Mouse (Mus musculus): Measurements from ENCODE around the gene 4930562C15Rik. TPM values are rescaled to one million over a fixed set of nuclear protein-coding genes. Genes with fewer than 3 reads are reported as not detected.
"Not testable (repeated sequence)": the region's sequence is repeated elsewhere in the genome, so short reads cannot be mapped to it uniquely, and the experiment has no call there.

The 4930562C15Rik gene
- polyA plus RNA-seq, 1 experiment from 2014 or later, result 1.3 TPM

DNA sequence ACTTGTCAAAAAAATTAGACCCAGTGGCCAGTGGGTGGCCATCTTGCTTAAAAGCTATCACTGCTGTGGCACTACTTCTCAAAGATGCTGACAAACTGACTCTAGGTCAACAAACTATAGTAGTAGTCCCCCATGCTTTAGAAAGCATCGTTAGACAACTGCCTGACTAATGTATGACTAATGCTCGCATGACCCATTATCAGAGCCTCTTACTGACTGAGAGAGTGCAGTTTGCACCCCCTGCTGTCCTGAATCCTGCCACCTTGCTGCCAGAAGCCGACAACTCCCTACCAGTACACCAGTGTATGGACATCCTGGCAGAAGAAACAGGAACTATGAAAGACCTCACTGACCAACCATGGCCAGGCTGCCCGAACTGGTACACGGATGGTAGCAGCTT, 10.8 kb upstream of the 4930562C15Rik start:
- not testable (repeated sequence) for ATAC-seq (ENCODE audit: insufficient number of reproducible peaks, insufficient read depth, low FRiP score, low read depth); H3K4me3 ChIP-seq (ENCODE audit: low read depth, low read length)
- WGBS, result 75% methylated on average over 5 of the region's 5 CpGs

DNA sequence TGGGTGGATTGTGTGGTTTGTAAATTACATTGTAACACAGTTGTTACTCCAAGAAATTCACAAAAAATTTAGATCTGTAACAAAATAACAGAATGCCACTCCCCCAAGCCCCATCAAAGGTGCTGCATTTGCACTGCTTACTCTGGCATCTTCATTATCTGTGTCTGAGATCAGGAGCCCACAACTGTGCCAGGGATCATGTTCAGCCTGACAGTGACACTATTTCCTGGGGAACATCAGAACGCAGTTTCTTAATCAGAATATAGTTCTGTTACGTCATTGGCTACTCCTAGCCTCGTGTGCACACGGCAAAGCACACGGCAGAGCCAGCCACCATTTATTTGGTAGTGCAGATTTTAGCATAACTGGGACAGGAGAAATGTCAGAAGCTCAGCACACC, 7.6 kb upstream of the 4930562C15Rik start:
- no peak for ATAC-seq (ENCODE audit: insufficient number of reproducible peaks, insufficient read depth, low FRiP score, low read depth)
- H3K4me3 ChIP-seq (ENCODE audit: low read depth, low read length), result no peak overlapping the region
- H3K4me2 ChIP-seq (replicated peaks; ENCODE audit: low read depth, low read length), result no peak overlapping the region
- H3K4me1 ChIP-seq (ENCODE audit: control insufficient read depth, insufficient read depth, low read length), result no peaks in the 10 kb centered on the region
- no peaks in the 10 kb centered on the region for H3K9me3 ChIP-seq (ENCODE audit: control insufficient read depth, low read depth, low read length)
- no peaks in the 10 kb centered on the region for H3K27me3 ChIP-seq (ENCODE audit: control insufficient read depth, insufficient read depth, low read length)
- WGBS, result 90% methylated on average over 5 of the region's 5 CpGs
- H3K9ac ChIP-seq (replicated peaks; ENCODE audit: low read depth, low read length), result no peak overlapping the region
- H3K36me3 ChIP-seq (ENCODE audit: control insufficient read depth, insufficient read depth, low read length), result no peaks in the 10 kb centered on the region
- H3K27ac ChIP-seq (ENCODE audit: low read length), result no peak overlapping the region

More for the DNA sequence above, 10.8 kb upstream of the 4930562C15Rik start:
- not testable (repeated sequence) for H3K9me3 ChIP-seq (ENCODE audit: control insufficient read depth, low read depth, low read length); H3K4me2 ChIP-seq (replicated peaks; ENCODE audit: low read depth, low read length); H3K27ac ChIP-seq (ENCODE audit: low read length); H3K36me3 ChIP-seq (ENCODE audit: control insufficient read depth, insufficient read depth, low read length); H3K9ac ChIP-seq (replicated peaks; ENCODE audit: low read depth, low read length); H3K4me1 ChIP-seq (ENCODE audit: control insufficient read depth, insufficient read depth, low read length); H3K27me3 ChIP-seq (ENCODE audit: control insufficient read depth, insufficient read depth, low read length)

DNA sequence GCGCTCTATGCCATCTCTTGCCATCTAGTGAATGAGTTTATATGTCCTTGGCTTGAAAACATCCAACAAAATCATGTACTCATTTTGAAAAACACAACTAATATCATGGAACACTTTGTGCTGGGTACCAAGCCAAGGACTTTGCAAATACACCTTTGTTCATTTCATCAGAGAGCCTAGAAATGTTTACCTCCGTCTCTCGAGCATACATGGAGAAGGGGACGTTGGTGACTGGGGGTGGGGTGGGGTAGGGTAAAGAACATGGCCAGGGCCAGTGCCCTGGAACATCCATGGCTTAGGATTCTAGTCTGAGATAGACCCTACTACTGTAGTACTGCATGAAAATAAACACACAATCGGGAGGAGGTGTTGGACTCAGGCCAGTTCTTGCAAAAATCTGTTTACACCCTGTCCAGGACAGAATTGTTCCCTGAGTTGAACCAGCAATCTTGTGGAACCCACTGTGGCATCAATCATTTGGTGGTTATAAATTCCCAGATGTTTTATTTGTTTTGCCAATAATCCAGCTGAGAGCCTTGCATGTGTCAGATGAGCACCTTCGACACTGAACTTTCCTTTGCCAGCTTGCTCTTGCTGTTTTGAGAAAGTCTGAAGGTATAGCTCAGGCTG, 5.8 kb upstream of the 4930562C15Rik start:
- Histone ChIP-seq H3K36me3 (ENCODE audit: control insufficient read depth, insufficient read depth, low read length) (no peaks in the 10 kb centered on the region), H3K4me1 (ENCODE audit: control insufficient read depth, insufficient read depth, low read length) (no peaks in the 10 kb centered on the region), H3K4me3 (ENCODE audit: low read depth, low read length) (no peak overlapping the region), H3K27ac (ENCODE audit: low read length) (no peak overlapping the region), H3K9me3 (ENCODE audit: control insufficient read depth, low read depth, low read length) (no peaks in the 10 kb centered on the region), H3K4me2 (replicated peaks; ENCODE audit: low read depth, low read length) (no peak overlapping the region), H3K27me3 (ENCODE audit: control insufficient read depth, insufficient read depth, low read length) (no peaks in the 10 kb centered on the region), H3K9ac (replicated peaks; ENCODE audit: low read depth, low read length) (no peak overlapping the region)
- 66% methylated on average over 6 of the region's 6 CpGs for WGBS
- ATAC-seq (ENCODE audit: insufficient number of reproducible peaks, insufficient read depth, low FRiP score, low read depth), result no peak

DNA sequence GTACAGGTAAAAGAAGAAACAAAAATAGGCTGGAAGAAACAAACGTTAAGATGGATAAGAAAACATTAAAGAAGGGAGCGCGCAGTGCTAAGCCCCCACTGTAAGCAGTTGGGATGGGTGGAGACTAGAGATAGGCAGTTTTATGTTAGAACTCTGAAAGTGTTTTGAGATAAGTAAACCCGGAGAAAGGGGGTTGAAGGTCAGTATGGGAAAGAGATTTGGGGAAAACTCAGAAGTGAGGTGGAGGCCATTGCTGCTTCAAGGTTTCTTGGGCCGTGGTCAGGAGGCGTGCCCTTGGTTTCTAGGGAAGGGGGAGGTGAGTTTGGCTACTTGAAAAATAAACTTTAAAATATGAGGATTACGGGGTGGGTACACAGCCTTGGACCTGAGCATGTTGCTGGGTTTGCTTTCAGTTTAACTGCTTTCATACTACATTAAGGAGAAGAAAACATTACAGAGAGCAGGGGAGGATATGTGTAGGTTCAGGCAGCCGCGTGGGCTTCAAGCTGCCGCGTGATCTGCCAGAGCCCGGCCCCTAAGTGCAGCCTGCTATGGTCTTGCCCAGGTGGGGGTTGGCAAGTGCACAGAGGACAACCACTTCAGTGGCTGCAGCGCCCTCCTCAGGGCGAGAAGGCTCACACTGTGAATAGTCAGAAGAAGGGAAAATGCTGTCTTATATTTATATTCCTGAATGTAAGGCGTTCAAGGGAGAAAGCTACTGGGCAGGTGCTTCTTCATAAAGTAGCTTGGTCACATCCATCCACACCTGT, 3.4 kb upstream of the 4930562C15Rik start:
- Histone ChIP-seq H3K36me3 (ENCODE audit: control insufficient read depth, insufficient read depth, low read length) (no peaks in the 10 kb centered on the region), H3K9me3 (ENCODE audit: control insufficient read depth, low read depth, low read length) (no peaks in the 10 kb centered on the region), H3K27ac (ENCODE audit: low read length) (no peak overlapping the region), H3K4me2 (replicated peaks; ENCODE audit: low read depth, low read length) (no peak overlapping the region), H3K4me3 (ENCODE audit: low read depth, low read length) (no peak overlapping the region), H3K4me1 (ENCODE audit: control insufficient read depth, insufficient read depth, low read length) (no peaks in the 10 kb centered on the region), H3K27me3 (ENCODE audit: control insufficient read depth, insufficient read depth, low read length) (no peaks in the 10 kb centered on the region), H3K9ac (replicated peaks; ENCODE audit: low read depth, low read length) (no peak overlapping the region)
- ATAC-seq (ENCODE audit: insufficient number of reproducible peaks, insufficient read depth, low FRiP score, low read depth), result peak; percentile 63
- WGBS, result 54% methylated on average over 15 of the region's 15 CpGs

DNA sequence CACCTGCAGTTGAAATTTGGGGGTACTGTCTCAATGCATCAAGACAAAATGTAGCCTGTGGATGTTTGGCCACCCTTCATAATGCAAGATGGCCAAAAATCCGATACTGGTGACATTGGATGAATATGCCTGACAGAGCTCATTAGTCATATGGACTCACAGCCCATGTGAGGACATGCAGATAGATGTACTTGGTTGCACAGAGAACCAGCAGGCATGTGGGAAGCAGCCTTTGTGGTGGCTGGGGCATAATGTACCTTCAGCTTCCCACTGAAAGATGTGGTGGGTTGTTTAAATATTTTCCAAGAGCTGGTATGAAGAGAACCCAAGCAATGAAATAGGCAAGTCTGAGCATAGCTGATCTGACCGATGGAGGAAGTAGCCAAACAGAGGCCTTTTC, 1.4 kb upstream of the 4930562C15Rik start:
- H3K9ac ChIP-seq (replicated peaks; ENCODE audit: low read depth, low read length), result no peak overlapping the region
- H3K36me3 ChIP-seq (ENCODE audit: control insufficient read depth, insufficient read depth, low read length), result no peaks in the 10 kb centered on the region
- WGBS, result 71% methylated on average over 2 of the region's 2 CpGs
- no peak overlapping the region for H3K4me2 ChIP-seq (replicated peaks; ENCODE audit: low read depth, low read length)
- no peak overlapping the region for H3K27ac ChIP-seq (ENCODE audit: low read length)
- no peak overlapping the region for H3K4me3 ChIP-seq (ENCODE audit: low read depth, low read length)
- H3K9me3 ChIP-seq (ENCODE audit: control insufficient read depth, low read depth, low read length), result no peaks in the 10 kb centered on the region
- no peaks in the 10 kb centered on the region for H3K4me1 ChIP-seq (ENCODE audit: control insufficient read depth, insufficient read depth, low read length)
- no peak for ATAC-seq (ENCODE audit: insufficient number of reproducible peaks, insufficient read depth, low FRiP score, low read depth)
- no peaks in the 10 kb centered on the region for H3K27me3 ChIP-seq (ENCODE audit: control insufficient read depth, insufficient read depth, low read length)

DNA sequence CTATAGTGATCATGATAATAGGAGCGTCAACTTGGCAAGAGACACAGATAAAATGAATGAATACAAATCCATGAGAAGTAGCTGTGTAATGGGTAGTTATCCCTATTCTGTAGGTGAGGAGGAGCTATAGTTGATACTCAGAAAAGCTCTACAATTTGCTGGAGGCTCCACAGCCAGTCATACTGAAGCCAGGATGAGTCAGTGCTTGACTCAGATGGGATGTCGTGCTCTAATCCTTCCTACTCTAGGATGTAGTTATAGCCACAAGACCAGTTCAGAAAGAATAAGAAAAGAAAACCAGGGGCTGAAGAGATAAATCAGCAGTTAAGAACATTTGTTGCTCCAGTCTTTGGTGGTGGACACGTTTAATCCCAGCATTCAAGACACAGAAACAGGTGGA, 2.4 kb downstream of the 4930562C15Rik start:
- Histone ChIP-seq H3K4me3 (ENCODE audit: low read depth, low read length) (no peak overlapping the region), H3K9ac (replicated peaks; ENCODE audit: low read depth, low read length) (no peak overlapping the region), H3K4me2 (replicated peaks; ENCODE audit: low read depth, low read length) (no peak overlapping the region), H3K27me3 (ENCODE audit: control insufficient read depth, insufficient read depth, low read length) (no peaks in the 10 kb centered on the region), H3K4me1 (ENCODE audit: control insufficient read depth, insufficient read depth, low read length) (no peaks in the 10 kb centered on the region), H3K36me3 (ENCODE audit: control insufficient read depth, insufficient read depth, low read length) (no peaks in the 10 kb centered on the region), H3K27ac (ENCODE audit: low read length) (no peak overlapping the region), H3K9me3 (ENCODE audit: control insufficient read depth, low read depth, low read length) (no peaks in the 10 kb centered on the region)
- WGBS, result 79% methylated on average over 3 of the region's 3 CpGs
- no peak for ATAC-seq (ENCODE audit: insufficient number of reproducible peaks, insufficient read depth, low FRiP score, low read depth)

DNA sequence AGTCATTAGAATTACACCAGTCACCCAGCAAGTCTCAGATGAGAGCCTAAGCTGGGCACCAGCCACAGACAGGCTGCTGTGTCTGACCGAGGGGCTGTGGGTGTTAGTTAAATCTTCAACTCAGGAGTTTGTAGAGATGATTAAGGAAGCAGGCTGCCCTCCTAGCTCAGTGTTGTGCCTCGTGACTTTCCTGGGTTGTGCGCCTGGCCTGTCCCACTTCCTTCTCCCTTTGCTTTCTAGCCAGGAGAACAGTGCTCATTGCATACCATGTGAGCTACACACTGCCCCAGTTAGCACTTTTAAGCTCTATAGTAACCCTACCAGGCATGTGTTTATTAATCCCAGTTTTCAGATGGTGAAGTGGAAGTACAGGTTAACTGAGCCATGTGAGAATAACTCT, 4.3 kb downstream of the 4930562C15Rik start:
- Histone ChIP-seq H3K9ac (replicated peaks; ENCODE audit: low read depth, low read length) (no peak overlapping the region), H3K4me1 (ENCODE audit: control insufficient read depth, insufficient read depth, low read length) (no peaks in the 10 kb centered on the region), H3K27ac (ENCODE audit: low read length) (no peak overlapping the region), H3K4me2 (replicated peaks; ENCODE audit: low read depth, low read length) (no peak overlapping the region), H3K4me3 (ENCODE audit: low read depth, low read length) (no peak overlapping the region), H3K9me3 (ENCODE audit: control insufficient read depth, low read depth, low read length) (no peaks in the 10 kb centered on the region), H3K27me3 (ENCODE audit: control insufficient read depth, insufficient read depth, low read length) (no peaks in the 10 kb centered on the region), H3K36me3 (ENCODE audit: control insufficient read depth, insufficient read depth, low read length) (no peaks in the 10 kb centered on the region)
- WGBS, result 80% methylated on average over 3 of the region's 3 CpGs
- no peak for ATAC-seq (ENCODE audit: insufficient number of reproducible peaks, insufficient read depth, low FRiP score, low read depth)

DNA sequence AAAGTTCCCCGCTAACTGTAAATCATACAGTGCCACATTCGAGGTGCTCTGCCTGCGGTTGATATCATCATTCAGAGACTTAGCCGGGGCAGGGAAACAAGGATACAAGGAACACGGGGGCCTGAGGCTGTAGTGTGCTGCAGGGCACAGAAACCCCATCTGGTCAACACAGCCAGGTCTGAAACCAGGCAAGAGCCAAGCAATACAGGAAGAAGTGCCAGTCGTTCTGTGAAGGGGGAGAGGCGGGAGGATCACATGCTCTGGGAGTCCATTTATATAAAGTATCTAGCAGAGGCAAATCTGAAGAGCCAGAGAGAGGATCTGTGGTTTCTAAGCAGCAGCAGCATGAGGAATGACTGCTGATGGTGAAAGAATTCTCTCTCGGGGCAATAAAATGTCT, 5.0 kb downstream of the 4930562C15Rik start:
- no peak overlapping the region for H3K27ac ChIP-seq (ENCODE audit: low read length)
- no peak for ATAC-seq (ENCODE audit: insufficient number of reproducible peaks, insufficient read depth, low FRiP score, low read depth)
- no peak overlapping the region for H3K4me3 ChIP-seq (ENCODE audit: low read depth, low read length)
- H3K27me3 ChIP-seq (ENCODE audit: control insufficient read depth, insufficient read depth, low read length), result no peaks in the 10 kb centered on the region
- H3K36me3 ChIP-seq (ENCODE audit: control insufficient read depth, insufficient read depth, low read length), result no peaks in the 10 kb centered on the region
- no peak overlapping the region for H3K9ac ChIP-seq (replicated peaks; ENCODE audit: low read depth, low read length)
- no peaks in the 10 kb centered on the region for H3K9me3 ChIP-seq (ENCODE audit: control insufficient read depth, low read depth, low read length)
- H3K4me2 ChIP-seq (replicated peaks; ENCODE audit: low read depth, low read length), result no peak overlapping the region
- H3K4me1 ChIP-seq (ENCODE audit: control insufficient read depth, insufficient read depth, low read length), result no peaks in the 10 kb centered on the region
- WGBS, result 77% methylated on average over 8 of the region's 8 CpGs
